Mouse (Mus musculus): Measurements from ENCODE around the gene Kmt5a.
A peak's percentile ranks its signal among the peaks of the same experiment; 100 is the strongest.

Kmt5a gene

GRCm38 (mm10) chr5:124439447-124440093 lies at the start of gene Kmt5a:
Gene Kmt5a, plus strand, starts transcription at chr5:124439930.
- DNase-seq: peak; percentile 94 to 97

GRCm38 (mm10) chr5:124392412-124392811 lies 47.3 kb upstream of the Kmt5a start:
- no peak for DNase-seq

GRCm38 (mm10) chr5:124393726-124394125 lies 46.0 kb upstream of the Kmt5a start:
- no peak for DNase-seq

GRCm38 (mm10) chr5:124410808-124411207 lies 28.9 kb upstream of the Kmt5a start:
- peak in 1 of 2 experiments; percentile 10 for DNase-seq

- DNase-seq: no peak
These were observed 27.6 kb upstream of the Kmt5a start for GRCm38 (mm10) chr5:124412163-124412562.

GRCm38 (mm10) chr5:124418903-124419302 lies 20.8 kb upstream of the Kmt5a start:
- no peak for DNase-seq

GRCm38 (mm10) chr5:124421786-124422185 lies 17.9 kb upstream of the Kmt5a start:
- DNase-seq: no peak

- no peak for DNase-seq
These were observed 15.5 kb upstream of the Kmt5a start for GRCm38 (mm10) chr5:124424200-124424722.

- DNase-seq: peak; percentile 44 to 59
These were observed 14.9 kb upstream of the Kmt5a start for GRCm38 (mm10) chr5:124424723-124425411.

- DNase-seq: peak; percentile 94 to 96
These were observed 14.1 kb upstream of the Kmt5a start, which contains the start of gene Sbno1 for GRCm38 (mm10) chr5:124425412-124426259. Gene Sbno1, minus strand, starts transcription at chr5:124426001.

GRCm38 (mm10) chr5:124426475-124427071 lies 13.2 kb upstream of the Kmt5a start:
- no peak for DNase-seq

GRCm38 (mm10) chr5:124432398-124433012 lies 7.2 kb upstream of the Kmt5a start:
- DNase-seq: peak; percentile 77 to 83

GRCm38 (mm10) chr5:124433048-124433447 lies 6.7 kb upstream of the Kmt5a start:
- no peak for DNase-seq

GRCm38 (mm10) chr5:124438229-124438628 lies 1.5 kb upstream of the Kmt5a start:
- DNase-seq: peak in 1 of 2 experiments; percentile 50

- DNase-seq: no peak
These were observed 984 bp upstream of the Kmt5a start for GRCm38 (mm10) chr5:124438746-124439145.

GRCm38 (mm10) chr5:124440094-124440701 lies 468 bp downstream of the Kmt5a start:
- peak; percentile 72 to 83 for DNase-seq

GRCm38 (mm10) chr5:124442628-124443027 lies 2.9 kb downstream of the Kmt5a start:
- DNase-seq: no peak

- DNase-seq: no peak
These were observed 4.5 kb downstream of the Kmt5a start for GRCm38 (mm10) chr5:124444208-124444607.

- DNase-seq: peak; percentile 81 to 87
These were observed 5.2 kb downstream of the Kmt5a start for GRCm38 (mm10) chr5:124444661-124445561.

GRCm38 (mm10) chr5:124445621-124446293 lies 6.0 kb downstream of the Kmt5a start:
- peak; percentile 62 to 78 for DNase-seq
